Mouse (Mus musculus) fat pad, adult 2 months (tissue): ENCODE measurements at regions not wholly inside any gene's neighbourhood (a gene's known extent, or its start where the extent isn't known, plus 50 kb on each side); places are given as distances from the start of the nearest gene placed in this dataset.
A peak's percentile ranks its signal among the peaks of the same experiment; 100 is the strongest.

Source experiments
- DNase-seq: peaks from one replicate; pipeline ENCODE4 v3.0.0-alpha.2; 2011; ENCODE audit warnings: low read depth, low spot score; ENCODE audit errors: extremely low read depth

DNA sequence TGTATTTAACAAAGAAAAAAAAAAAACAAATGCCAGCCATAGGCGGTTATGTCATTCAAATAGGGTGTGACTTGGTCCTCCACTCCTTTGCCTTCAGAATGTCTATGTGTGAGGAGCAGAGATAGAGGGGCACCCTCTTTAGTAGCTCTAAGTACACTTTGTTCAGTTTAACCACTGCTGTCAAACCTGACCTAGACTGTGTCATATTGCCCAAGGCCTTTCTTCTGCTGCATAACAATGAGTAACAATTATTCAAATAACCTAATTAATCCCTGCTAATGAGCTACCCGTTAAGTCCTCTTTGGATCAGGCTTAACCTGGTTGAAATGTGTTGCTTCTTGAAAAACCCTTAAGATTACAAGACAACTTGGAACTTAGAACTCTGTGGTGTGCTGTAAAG lies 81.6 kb upstream of the BC052040 start:
- no peak for DNase-seq

DNA sequence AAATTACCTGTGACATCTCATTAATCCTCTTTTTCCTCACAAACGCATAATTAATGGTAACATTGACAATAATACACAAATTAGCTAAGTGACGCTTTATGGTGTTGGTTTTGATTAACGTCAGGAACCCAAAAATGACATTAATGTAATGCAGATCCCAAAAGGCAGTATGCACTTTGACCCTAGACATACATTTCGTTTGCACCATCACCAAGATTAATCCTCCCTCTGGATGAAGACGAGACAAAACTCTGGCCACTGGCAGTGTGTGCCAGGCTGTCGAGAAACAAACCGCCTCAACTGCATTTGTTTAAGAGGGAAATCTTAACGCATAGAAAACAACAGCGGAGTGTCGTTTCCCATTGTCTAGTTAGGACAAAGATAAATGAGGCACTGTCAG lies 72.0 kb upstream of the BC052040 start:
- no peak for DNase-seq

DNA sequence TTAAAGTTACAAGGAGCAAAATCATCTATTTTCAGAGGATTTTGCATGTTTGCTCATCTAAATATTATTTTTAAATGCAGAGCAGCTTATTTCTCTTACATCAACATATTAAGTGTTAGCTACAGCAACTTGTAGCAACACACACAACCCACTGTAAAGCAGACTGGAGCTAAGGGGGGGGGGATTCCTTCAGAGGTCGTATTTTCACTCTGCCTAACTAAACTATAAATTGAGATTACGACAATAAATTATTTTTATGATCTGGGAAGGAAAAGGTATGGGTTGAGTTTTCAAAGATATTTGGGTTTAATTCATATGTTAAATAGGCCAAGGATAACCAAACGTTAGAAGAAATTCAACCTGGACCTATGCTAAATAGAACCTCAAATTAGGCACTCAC lies 70.4 kb upstream of the BC052040 start:
- no peak for DNase-seq

DNA sequence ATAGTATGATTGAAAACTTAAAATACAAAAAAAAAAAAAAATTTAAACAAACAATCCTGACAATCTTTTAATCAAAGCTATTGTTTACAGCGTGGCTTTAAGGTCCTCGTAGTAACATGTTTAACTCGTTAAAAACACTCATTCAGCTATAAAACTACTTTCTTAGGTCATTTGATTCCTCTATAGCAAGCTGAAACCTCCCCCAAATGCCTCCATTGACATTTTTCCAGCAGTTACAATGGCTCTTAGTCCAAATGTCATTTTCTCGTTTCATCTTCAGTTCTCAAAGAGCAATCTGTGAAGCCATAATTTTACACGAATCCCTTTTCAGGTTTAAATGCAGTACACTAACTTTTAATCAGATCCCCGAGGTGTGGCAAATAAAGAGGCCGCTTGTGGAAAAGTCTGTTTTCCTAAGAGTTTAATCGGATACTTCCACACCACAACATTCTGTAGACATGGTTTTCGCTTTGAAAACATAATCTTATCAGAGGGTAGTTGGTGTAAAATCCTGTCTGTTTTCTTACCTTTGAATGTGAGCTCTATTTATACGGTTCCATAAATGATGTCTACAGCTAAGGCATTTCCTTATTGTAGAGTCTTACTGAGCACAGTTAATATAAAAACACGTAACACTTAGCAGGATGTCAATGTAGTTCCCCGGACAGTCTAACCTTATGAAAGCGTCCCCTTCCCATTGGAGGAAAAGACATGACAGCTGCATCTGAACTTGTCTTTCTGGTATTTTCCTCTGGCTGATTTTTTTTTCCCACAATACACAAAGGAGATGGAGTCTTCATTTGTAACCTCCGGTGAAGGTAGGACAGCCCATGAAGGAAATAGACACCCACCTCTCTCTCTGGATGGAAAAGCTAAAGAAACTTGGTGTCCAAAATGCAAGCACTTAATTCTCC lies 69.6 kb upstream of the BC052040 start:
- DNase-seq, result no peak

DNA sequence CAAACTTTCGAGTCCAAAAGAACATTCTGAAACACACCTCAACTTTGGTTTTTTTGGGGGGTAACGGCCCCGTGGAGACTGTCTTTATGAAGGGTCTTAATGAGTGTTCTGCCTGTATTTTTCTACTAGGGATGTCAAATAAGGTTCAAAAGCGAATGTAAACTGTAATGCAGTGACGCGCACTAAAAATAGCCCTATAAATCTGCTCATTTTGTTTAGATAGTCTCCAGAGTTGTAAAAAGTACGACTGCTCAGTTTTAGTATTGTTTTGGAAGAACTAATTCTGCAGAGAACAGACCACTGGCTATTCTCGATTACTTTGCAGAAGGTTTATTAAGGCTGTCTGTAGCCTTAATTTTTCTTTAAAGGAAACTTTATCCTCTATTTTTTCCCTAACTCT lies 68.6 kb upstream of the BC052040 start:
- DNase-seq, result no peak

DNA sequence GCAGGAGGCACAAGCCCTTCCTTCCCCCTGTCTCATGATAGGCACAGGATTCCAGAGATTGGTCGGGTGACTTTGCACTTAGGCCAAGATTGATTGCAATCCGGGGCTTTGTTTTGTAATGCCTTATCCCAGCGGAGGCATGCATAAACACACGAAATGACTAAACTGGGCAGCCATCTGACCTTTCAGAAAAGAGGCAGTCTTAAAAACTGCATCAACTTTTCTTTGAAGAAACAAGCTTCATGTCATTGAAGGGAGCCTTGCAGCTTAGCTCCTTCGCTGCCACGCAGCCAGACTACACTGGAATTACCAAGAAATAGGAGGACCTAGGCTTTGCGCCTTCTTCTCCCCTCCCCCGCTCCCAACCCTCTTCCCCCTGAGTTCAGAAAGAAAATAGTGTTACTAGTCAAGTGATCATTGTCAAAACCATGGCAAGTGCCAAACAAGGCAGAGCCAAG lies 67.7 kb upstream of the BC052040 start:
- DNase-seq, result no peak

DNA sequence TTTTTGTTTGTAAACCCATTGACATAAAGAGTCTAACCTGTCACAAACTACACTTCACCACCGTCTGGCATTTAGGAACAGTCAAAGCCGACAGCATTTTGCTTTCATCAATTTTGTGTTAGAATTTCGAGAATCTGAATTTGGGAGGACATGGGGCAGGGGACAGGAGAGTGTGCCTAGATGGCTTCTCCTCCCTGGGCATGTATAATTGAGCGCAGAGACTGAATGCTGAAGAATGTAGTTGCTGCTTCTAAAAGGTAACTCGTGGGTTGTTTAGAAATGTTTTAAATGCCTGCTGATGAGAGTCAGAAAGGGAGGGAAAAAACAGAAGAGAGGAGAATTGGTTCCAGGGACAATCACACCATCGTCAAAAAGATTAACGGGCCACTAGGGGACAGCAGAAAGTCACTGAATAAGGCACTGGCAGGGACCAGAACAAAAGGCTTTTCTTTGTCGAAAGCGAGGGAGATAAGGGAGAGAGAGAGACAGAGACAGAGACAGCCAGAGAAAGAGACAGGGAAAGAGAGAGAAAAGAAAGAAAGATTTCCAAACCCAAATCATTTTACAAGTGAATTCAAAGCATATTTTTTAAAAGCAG lies 66.6 kb upstream of the BC052040 start:
- DNase-seq, result no peak

DNA sequence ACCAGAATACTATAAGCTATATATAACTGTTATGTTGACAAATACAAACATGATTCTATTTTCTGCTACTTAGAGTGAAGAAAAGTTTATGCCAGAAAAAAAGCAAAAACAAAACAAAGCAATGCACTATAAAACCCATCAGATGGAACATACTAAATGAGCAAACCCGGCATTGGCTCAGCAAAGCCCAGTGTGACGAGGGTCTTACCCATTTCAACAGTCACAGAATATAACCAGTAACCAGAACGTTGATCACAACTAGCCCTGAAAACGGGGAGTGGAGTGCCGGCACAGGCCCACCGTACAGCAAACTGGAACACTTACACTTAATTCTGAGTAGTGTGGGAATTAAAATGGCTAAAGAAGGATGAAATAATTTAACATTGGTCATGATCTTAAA lies 66.0 kb upstream of the BC052040 start:
- DNase-seq, result no peak

DNA sequence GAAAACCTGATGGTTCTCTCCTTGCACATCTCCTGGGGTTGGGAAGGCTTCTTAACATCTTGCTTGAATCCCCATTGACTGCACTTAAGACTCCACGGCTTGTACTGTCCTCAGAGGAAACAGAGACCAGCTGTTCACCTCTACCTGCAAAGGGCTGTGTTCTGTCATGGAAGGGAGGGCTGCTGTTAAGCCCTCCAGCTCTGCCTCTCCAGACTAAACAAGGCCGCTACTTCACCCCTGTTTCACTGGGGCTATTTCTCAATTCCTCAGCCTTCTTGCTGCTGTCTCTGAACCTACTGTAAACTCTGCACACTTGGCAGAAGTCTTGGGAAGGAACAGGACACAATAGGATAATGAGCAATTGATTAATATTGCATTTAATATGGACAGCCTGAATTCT lies 64.7 kb upstream of the BC052040 start:
- no peak for DNase-seq

DNA sequence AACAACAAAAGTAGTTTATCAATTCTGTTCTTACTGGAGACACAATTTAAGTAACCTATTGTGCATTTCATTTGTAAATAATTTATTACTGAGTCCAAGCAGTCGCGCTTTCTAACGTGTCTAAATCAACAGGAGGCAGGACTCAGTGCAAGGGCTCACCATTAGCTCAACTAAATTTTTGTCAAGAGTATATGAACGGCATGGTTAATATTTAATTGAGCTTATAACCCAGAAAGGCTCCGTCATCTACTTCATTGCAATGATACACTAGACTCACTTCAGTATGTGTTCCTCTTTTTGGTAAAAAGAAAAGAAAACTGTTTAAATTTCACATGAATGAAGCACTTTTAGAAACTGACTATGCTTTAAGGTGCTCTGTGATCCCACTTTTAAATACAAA lies 61.5 kb upstream of the BC052040 start:
- no peak for DNase-seq

DNA sequence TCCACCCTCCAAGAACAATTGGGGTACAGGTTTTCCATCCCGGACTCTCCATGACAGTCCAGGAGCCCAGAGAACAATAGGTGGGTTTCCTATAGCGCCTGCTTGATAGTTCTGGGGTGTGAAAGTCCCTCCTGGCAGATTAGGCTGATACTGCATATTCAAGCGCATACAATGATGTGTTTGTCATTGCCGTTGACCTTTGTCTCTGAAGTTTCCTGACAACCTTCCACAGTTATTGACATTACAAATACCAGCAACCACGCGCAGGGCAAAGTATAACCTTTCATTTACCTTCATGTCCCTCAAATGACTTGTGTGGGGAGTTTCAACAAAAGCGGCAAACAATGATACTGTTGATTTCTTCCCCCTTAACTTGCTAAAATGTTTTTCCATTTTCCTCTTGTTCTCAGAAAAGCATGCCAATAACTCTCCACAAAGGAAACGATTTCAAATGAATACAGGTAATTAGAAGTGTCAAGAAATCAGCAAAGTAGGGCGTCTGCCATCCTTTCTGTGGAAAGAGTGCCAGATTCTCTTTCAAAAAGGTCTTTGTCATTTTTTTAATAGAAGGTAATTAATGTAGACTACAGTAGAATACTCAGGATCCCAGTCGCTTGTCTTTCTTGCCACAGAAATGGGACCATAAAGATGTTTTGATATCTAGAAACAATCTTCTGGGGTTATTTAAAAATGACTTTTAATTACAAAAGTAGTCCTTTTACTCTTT lies 60.9 kb upstream of the BC052040 start:
- DNase-seq, result no peak

DNA sequence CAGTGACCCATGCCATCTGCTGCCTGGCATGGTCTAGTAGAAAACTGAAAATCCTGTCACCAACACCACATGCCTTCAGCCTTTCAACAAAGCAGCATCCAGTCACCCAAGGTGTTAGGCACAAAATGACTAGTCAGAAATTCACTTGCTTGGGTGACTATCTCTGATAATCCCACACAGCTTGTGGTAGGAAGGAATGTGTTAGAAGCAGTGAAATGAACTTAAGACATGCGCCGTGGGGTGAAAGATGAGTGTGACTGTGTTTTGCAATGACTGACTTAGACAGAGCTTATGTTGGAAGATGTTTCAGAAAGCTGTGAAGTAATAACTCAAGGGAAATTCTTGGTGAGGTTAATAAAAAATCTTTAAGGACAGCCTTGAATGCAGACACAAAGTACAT lies 51.6 kb upstream of the BC052040 start:
- DNase-seq, result peak; percentile 11
